Mouse (Mus musculus) CH12.LX (cell line): ENCODE measurements around the gene Hnrnph2. TPM values are rescaled to one million over a fixed set of nuclear protein-coding genes. Genes with fewer than 3 reads are reported as not detected.
A peak's percentile ranks its signal among the peaks of the same experiment; 100 is the strongest.

Experiments used
- DNase-seq: peaks from one replicate; pipeline ENCODE4 v3.0.0-alpha.2; 2013; ENCODE audit errors: extremely low read depth
- H3K27ac ChIP-seq: 2 replicates; pipeline ENCODE4 v1.5.1; 2012; ENCODE audit warnings: low read depth, mild to moderate bottlenecking, control low read depth, moderate library complexity; ENCODE audit not compliant: insufficient read depth
- H3K27me3 ChIP-seq: replicated peaks from 2 replicates; pipeline ENCODE3; 2012; ENCODE audit warnings: inconsistent platforms
- H3K36me3 ChIP-seq, 2 experiments: replicated peaks in 1 of 2; 2 replicates each; pipeline versions ENCODE3 to v1.6.1; 2012; ENCODE audit warnings: inconsistent platforms in 1 of 2, low read length in 1 of 2, mild to moderate bottlenecking in 1 of 2, mixed read lengths in 1 of 2, moderate library complexity in 1 of 2; ENCODE audit not compliant: control insufficient read depth in 1 of 2, insufficient read depth in 1 of 2
- H3K4me1 ChIP-seq, 2 experiments: 2 replicates each; pipeline ENCODE4 v1.6.1; 2012; ENCODE audit warnings: inconsistent platforms in 1 of 2, moderate library complexity in 1 of 2; ENCODE audit not compliant: insufficient read depth in 2 of 2, control insufficient read depth in 1 of 2
- H3K4me2 ChIP-seq: 2 replicates; pipeline ENCODE4 v1.6.1; 2012; ENCODE audit warnings: low read depth, mild to moderate bottlenecking, control low read depth; ENCODE audit not compliant: poor library complexity, insufficient read depth, severe bottlenecking
- H3K4me3 ChIP-seq, 3 experiments: fragments of 150-350 bp in 1 of 3; sonication (generic) in 1 of 3; replicated peaks in 1 of 3; 2 replicates each; pipeline versions ENCODE3 to v1.5.1; 2011 to 2012; ENCODE audit warnings: low read depth in 2 of 3, low read length in 2 of 3, mild to moderate bottlenecking in 2 of 3, moderate library complexity in 2 of 3, control low read depth in 1 of 3, improper control_type of control experiment in 1 of 3, inconsistent platforms in 1 of 3, mixed read lengths in 1 of 3; ENCODE audit not compliant: poor library complexity in 1 of 3
- H3K79me2 ChIP-seq: replicated peaks from 2 replicates; pipeline ENCODE4 v1.6.1; 2012; ENCODE audit warnings: mild to moderate bottlenecking, moderate library complexity; ENCODE audit not compliant: control insufficient read depth, poor library complexity, insufficient read depth, severe bottlenecking; ENCODE audit errors: extremely low read depth
- H3K9ac ChIP-seq: 2 replicates; pipeline ENCODE4 v1.6.1; 2012; ENCODE audit warnings: low read depth, mild to moderate bottlenecking, control low read depth, moderate library complexity; ENCODE audit not compliant: insufficient read depth
- H3K9me3 ChIP-seq: replicated peaks from 2 replicates; pipeline ENCODE3; 2012; ENCODE audit warnings: low read length, inconsistent platforms, mixed read lengths
- BHLHE40 ChIP-seq: IDR thresholded peaks from 2 replicates; pipeline ENCODE4 v1.6.1; 2011; ENCODE audit warnings: mild to moderate bottlenecking, low read depth, low read length, improper control_type of control experiment
- CHD1 ChIP-seq: IDR thresholded peaks from 2 replicates; pipeline ENCODE4 v1.6.1; 2012; ENCODE audit warnings: low read depth, low read length, improper control_type of control experiment, inconsistent platforms
- CHD2 ChIP-seq: IDR thresholded peaks from 2 replicates; pipeline ENCODE4 v1.6.1; 2011; ENCODE audit warnings: low read length, improper control_type of control experiment
- CTCF ChIP-seq, 2 experiments: IDR thresholded peaks in 1 of 2; conservative IDR thresholded peaks in 1 of 2; 2 replicates each; pipeline ENCODE4 v1.5.1; 2011 to 2012; ENCODE audit warnings: low read depth in 2 of 2, low read length in 2 of 2, improper control_type of control experiment in 1 of 2, inconsistent platforms in 1 of 2, mild to moderate bottlenecking in 1 of 2, moderate library complexity in 1 of 2
- E2F4 ChIP-seq: IDR thresholded peaks from 2 replicates; pipeline ENCODE4 v1.6.1; 2011; ENCODE audit warnings: low read depth, low read length, improper control_type of control experiment; ENCODE audit not compliant: insufficient replicate concordance
- ELF1 ChIP-seq: IDR thresholded peaks from 2 replicates; pipeline ENCODE4 v1.6.1; 2014; ENCODE audit warnings: low read depth, mild to moderate bottlenecking, inconsistent platforms, low read length, improper control_type of control experiment
- EP300 ChIP-seq: IDR thresholded peaks from 2 replicates; pipeline ENCODE4 v1.6.1; 2011; ENCODE audit warnings: low read length, improper control_type of control experiment
- ETS1 ChIP-seq: conservative IDR thresholded peaks from 2 replicates; pipeline ENCODE4 v1.6.1; 2012; ENCODE audit warnings: low read depth, mild to moderate bottlenecking, inconsistent platforms, low read length, improper control_type of control experiment, moderate library complexity
- GABPA ChIP-seq: IDR thresholded peaks from 2 replicates; pipeline ENCODE4 v1.6.1; 2012; ENCODE audit warnings: low read depth, low read length, improper control_type of control experiment, inconsistent platforms; ENCODE audit not compliant: insufficient replicate concordance
- HCFC1 ChIP-seq: IDR thresholded peaks from 2 replicates; pipeline ENCODE4 v1.6.1; 2012; ENCODE audit warnings: low read depth, mild to moderate bottlenecking, inconsistent platforms, low read length, improper control_type of control experiment
- IRF4 ChIP-seq: IDR thresholded peaks from 2 replicates; pipeline ENCODE4 v1.6.1; 2014; ENCODE audit warnings: low read depth, mild to moderate bottlenecking, inconsistent platforms, low read length, improper control_type of control experiment
- JUN ChIP-seq: IDR thresholded peaks from 2 replicates; pipeline ENCODE4 v1.6.1; 2011; ENCODE audit warnings: low read depth, mild to moderate bottlenecking, low read length, improper control_type of control experiment, moderate library complexity; ENCODE audit not compliant: insufficient read depth
- JUND ChIP-seq: conservative IDR thresholded peaks from 2 replicates; pipeline ENCODE4 v1.6.1; 2011; ENCODE audit warnings: low read depth, low read length, improper control_type of control experiment
- KAT2A ChIP-seq: IDR thresholded peaks from 2 replicates; pipeline ENCODE4 v1.6.1; 2012; ENCODE audit warnings: low read length, improper control_type of control experiment, inconsistent platforms; ENCODE audit not compliant: insufficient replicate concordance
- MAFK ChIP-seq: IDR thresholded peaks from 2 replicates; pipeline ENCODE4 v1.6.1; 2011; ENCODE audit warnings: low read length, improper control_type of control experiment; ENCODE audit not compliant: insufficient replicate concordance
- MAX ChIP-seq: IDR thresholded peaks from 2 replicates; pipeline ENCODE4 v1.6.1; 2011; ENCODE audit warnings: low read length, improper control_type of control experiment
- MAZ ChIP-seq: IDR thresholded peaks from 2 replicates; pipeline ENCODE4 v1.6.1; 2012; ENCODE audit warnings: low read depth, mild to moderate bottlenecking, inconsistent platforms, low read length, improper control_type of control experiment, moderate library complexity
- MEF2A ChIP-seq: IDR thresholded peaks from 2 replicates; pipeline ENCODE4 v1.6.1; 2014; ENCODE audit warnings: low read depth, mild to moderate bottlenecking, inconsistent platforms, low read length, improper control_type of control experiment, borderline replicate concordance
- MXI1 ChIP-seq: IDR thresholded peaks from 2 replicates; pipeline ENCODE4 v1.6.1; 2011; ENCODE audit warnings: mild to moderate bottlenecking, low read depth, low read length, improper control_type of control experiment
- MYC ChIP-seq: IDR thresholded peaks from 2 replicates; pipeline ENCODE4 v1.6.1; 2011; ENCODE audit warnings: low read depth, mild to moderate bottlenecking, improper control_type of control experiment, low read length
- NELFE ChIP-seq: IDR thresholded peaks from 2 replicates; pipeline ENCODE4 v1.6.1; 2011; ENCODE audit warnings: low read depth, low read length, improper control_type of control experiment
- NRF1 ChIP-seq: IDR thresholded peaks from 2 replicates; pipeline ENCODE4 v1.6.1; 2014; ENCODE audit warnings: low read depth, mild to moderate bottlenecking, inconsistent platforms, low read length, improper control_type of control experiment, moderate library complexity
- PAX5 ChIP-seq: IDR thresholded peaks from 2 replicates; pipeline ENCODE4 v1.6.1; 2012; ENCODE audit warnings: low read length, inconsistent platforms, mixed read lengths
- POLR2A ChIP-seq: IDR thresholded peaks from 2 replicates; pipeline ENCODE4 v1.6.1; 2011; ENCODE audit warnings: low read depth, mild to moderate bottlenecking, improper control_type of control experiment, low read length
- POLR2AphosphoS2 ChIP-seq: IDR thresholded peaks from 2 replicates; pipeline ENCODE4 v1.6.1; 2011; ENCODE audit warnings: low read depth, low read length, improper control_type of control experiment
- RAD21 ChIP-seq: IDR thresholded peaks from 2 replicates; pipeline ENCODE4 v1.6.1; 2011; ENCODE audit warnings: low read depth, mild to moderate bottlenecking, low read length, improper control_type of control experiment, moderate library complexity
- RCOR1 ChIP-seq: conservative IDR thresholded peaks from 2 replicates; pipeline ENCODE4 v1.6.1; 2012; ENCODE audit warnings: low read depth, mild to moderate bottlenecking, inconsistent platforms, low read length, improper control_type of control experiment
- SIN3A ChIP-seq: IDR thresholded peaks from 2 replicates; pipeline ENCODE4 v1.6.1; 2012; ENCODE audit warnings: low read length, improper control_type of control experiment, inconsistent platforms
- SMC3 ChIP-seq: IDR thresholded peaks from 2 replicates; pipeline ENCODE4 v1.6.1; 2011; ENCODE audit warnings: low read depth, low read length, improper control_type of control experiment
- TBP ChIP-seq: conservative IDR thresholded peaks from 2 replicates; pipeline ENCODE4 v1.6.1; 2011; ENCODE audit warnings: low read depth, low read length, improper control_type of control experiment
- TCF12 ChIP-seq: IDR thresholded peaks from 2 replicates; pipeline ENCODE4 v1.6.1; 2014; ENCODE audit warnings: low read depth, mild to moderate bottlenecking, inconsistent platforms, low read length, improper control_type of control experiment
- UBTF ChIP-seq: IDR thresholded peaks from 2 replicates; pipeline ENCODE4 v1.6.1; 2012; ENCODE audit warnings: low read depth, mild to moderate bottlenecking, inconsistent platforms, low read length, improper control_type of control experiment, moderate library complexity
- USF1 ChIP-seq: IDR thresholded peaks from 2 replicates; pipeline ENCODE4 v1.6.1; 2014; ENCODE audit warnings: low read depth, mild to moderate bottlenecking, inconsistent platforms, low read length, improper control_type of control experiment
- USF2 ChIP-seq: conservative IDR thresholded peaks from 2 replicates; pipeline ENCODE4 v1.6.1; 2011; ENCODE audit warnings: low read depth, low read length, improper control_type of control experiment
- ZC3H11A ChIP-seq: IDR thresholded peaks from 2 replicates; pipeline ENCODE4 v1.6.1; 2012; ENCODE audit warnings: low read depth, mild to moderate bottlenecking, inconsistent platforms, low read length, improper control_type of control experiment
- ZKSCAN1 ChIP-seq: IDR thresholded peaks from 2 replicates; pipeline ENCODE4 v1.6.1; 2012; ENCODE audit warnings: low read depth, inconsistent platforms, low read length, improper control_type of control experiment, borderline replicate concordance
- ZMIZ1 ChIP-seq: IDR thresholded peaks from 2 replicates; pipeline ENCODE4 v1.6.1; 2012; ENCODE audit warnings: low read depth, mild to moderate bottlenecking, inconsistent platforms, low read length, improper control_type of control experiment
- ZNF384 ChIP-seq: IDR thresholded peaks from 2 replicates; pipeline ENCODE4 v1.6.1; 2012; ENCODE audit warnings: low read depth, low read length, improper control_type of control experiment, inconsistent platforms
- dilution Hi-C: fragments of 300-500 bp; cut with MboI; formaldehyde crosslinking; loops from 2 replicates; pipeline ENCODE4 v1.14.3; 2020; ENCODE audit warnings: low sequenced_read_pairs; ENCODE audit not compliant: extremely low pct_unique_long_range_greater_than_20kb, extremely low pct_ligation_motif_present
- in situ Hi-C: fragments of 300-500 bp; cut with MboI; formaldehyde crosslinking; loops from 3 replicates; pipeline ENCODE4 v1.14.3; 2019; ENCODE audit warnings: low sequenced_read_pairs, low pct_ligation_motif_present, low pct_unique_long_range_greater_than_20kb, mixed read lengths
- polyA plus RNA-seq: library from polyadenylated mRNA; unstranded; fragments of >175 nt; gene quantifications from 2 replicates; pipeline ENCODE4 v1.2.1, GENCODE M21; 2012; ENCODE audit warnings: low read depth; ENCODE audit not compliant: insufficient read length
- total RNA-seq, 2 experiments: library from RNA; depleted of rRNA; stranded (reverse); fragments of 300-350 nt in 1 of 2; fragments of >200 nt in 1 of 2; gene quantifications; 2 replicates each; pipeline ENCODE4 v1.2.3; 2012 to 2014

The Hnrnph2 gene
- total RNA-seq (2012; rRNA removed): 38.2 and 48.9 TPM in 2 replicates
- total RNA-seq (2014; rRNA removed): 57.3 and 63.8 TPM in 2 replicates
- polyA plus RNA-seq: 70.0 and 82.0 TPM in 2 replicates

- peaks cover 4 to 10% of the 10 kb centered on the region in 2 experiments for H3K36me3 ChIP-seq
- no peaks in the 10 kb centered on the region for H3K27me3 ChIP-seq
- no peak within 1 kb of the TSS; the same call in 1 of the 2 replicates for H3K27ac ChIP-seq
- peaks cover 24% of the 10 kb centered on the region for H3K79me2 ChIP-seq
- DNase-seq: peak; percentile 95
- peak within 1 kb of the TSS; percentile 61 to 81 (median 78) for H3K4me3 ChIP-seq
- H3K4me2 ChIP-seq: peak within 1 kb of the TSS; percentile 87
- H3K9me3 ChIP-seq: no peaks in the 10 kb centered on the region
- peaks cover 3 to 10% of the 10 kb centered on the region in 2 experiments; a peak in 2 of 4 replicates for H3K4me1 ChIP-seq
- peak within 1 kb of the TSS; percentile 86 for H3K9ac ChIP-seq
- in situ Hi-C loops: loop anchor here (10.0 kb wide), 1 partner anchor 64 kb away; no protein-coding TSS in a partner anchor
- dilution Hi-C loops: no loop called here
- TF ChIP-seq MAZ (no peak), POLR2AphosphoS2 (no peak), NELFE (0 out of 2 replicates have a peak, but pooled peaks have one; percentile 40), IRF4 (no peak), MEF2A (0 out of 2 replicates have a peak, but pooled peaks have one; percentile 17), ZKSCAN1 (no peak), TBP (peak; percentile 56; the same call in 1 of the 2 replicates), HCFC1 (peak; percentile 69), MXI1 (no peak), BHLHE40 (peak; percentile 98), KAT2A (no peak), ZMIZ1 (no peak; the same call in 1 of the 2 replicates), JUND (no peak), MAFK (no peak), NRF1 (0 out of 2 replicates have a peak, but pooled peaks have one; percentile 9), ZC3H11A (no peak), RCOR1 (no peak), MAX (peak; percentile 98), E2F4 (peak; percentile 63; the same call in 1 of the 2 replicates), CTCF (conservative IDR thresholded peaks at IDR 0.05 in 1 of 2, IDR thresholded peaks at IDR 0.05 in 1 of 2; ENCODE audit: low read depth in 2 of 2, low read length in 2 of 2) (no peak), MYC (no peak), RAD21 (no peak), USF1 (peak; percentile 97), GABPA (0 out of 2 replicates have a peak, but pooled peaks have one; percentile 10), CHD1 (no peak), EP300 (no peak), POLR2A (peak; percentile 66), CHD2 (peak; percentile 75; the same call in 1 of the 2 replicates), TCF12 (0 out of 2 replicates have a peak, but pooled peaks have one; percentile 44), SMC3 (no peak), UBTF (no peak), ETS1 (peak; percentile 53; the same call in 1 of the 2 replicates), JUN (no peak), PAX5 (no peak), USF2 (peak; percentile 99), SIN3A (peak; percentile 60), ZNF384 (no peak), ELF1 (peak; percentile 88)
Observed at GRCm38 (mm10) chrX:134600659-134601379, at the start of gene Hnrnph2, which contains the start of gene Gla. Hnrnph2 (plus strand) TSS chrX:134601179. Gla (minus strand) TSS chrX:134601125.
